Mouse (Mus musculus): ENCODE measurements around the gene Ank.
"Not testable (repeated sequence)": the region's sequence is repeated elsewhere in the genome, so short reads cannot be mapped to it uniquely, and the experiment has no call there.

Gene Ank

DNA sequence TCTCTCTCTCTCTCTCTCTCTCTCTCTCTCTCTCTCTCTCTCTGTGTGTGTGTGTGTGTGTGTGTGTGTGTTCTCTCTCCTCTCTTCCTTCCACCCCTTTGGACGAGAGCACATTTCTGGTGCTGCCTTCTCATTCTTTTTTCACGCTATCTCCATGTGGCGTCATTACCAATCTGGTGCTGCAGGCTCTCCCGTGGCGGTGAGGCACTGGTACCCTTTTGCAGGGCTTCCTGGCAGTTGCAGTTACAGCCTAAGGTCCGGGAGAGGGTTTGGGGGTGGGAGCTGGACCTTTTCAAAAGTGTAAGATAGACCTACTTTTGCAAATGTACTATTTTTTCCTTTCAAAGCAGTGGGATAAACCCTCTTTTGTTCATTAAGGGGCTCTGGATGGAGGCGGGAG, 1.2 kb downstream of the Ank start:
- DNase-seq, result peak; percentile 75

GRCm38 (mm10) chr15:27468822-27469488, 2.5 kb downstream of the Ank start:
- no peak for DNase-seq

- not testable (repeated sequence) for DNase-seq
Measured at GRCm38 (mm10) chr15:27470346-27470745, 3.9 kb downstream of the Ank start.

- no peak for DNase-seq
Measured at GRCm38 (mm10) chr15:27472315-27472714, 5.8 kb downstream of the Ank start.

DNA sequence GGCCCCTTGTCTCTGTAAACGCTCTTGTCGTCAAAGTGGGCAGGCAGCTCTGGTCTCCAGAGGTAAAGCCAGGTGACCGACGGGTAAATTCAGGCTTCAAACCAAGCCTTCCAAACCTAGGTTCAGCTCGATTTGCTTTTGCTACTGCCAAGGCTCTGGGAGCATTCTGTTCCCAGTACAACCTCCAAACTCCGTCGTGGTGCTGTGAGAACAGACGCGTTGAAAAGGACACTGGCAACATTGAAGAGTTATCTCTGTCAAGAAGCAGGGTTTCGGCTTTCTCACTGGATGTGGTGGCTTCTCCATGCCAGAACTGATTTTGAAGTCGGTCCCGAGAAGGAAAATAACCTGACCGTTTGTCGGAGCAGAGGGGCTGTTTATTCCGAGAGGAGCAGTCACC, 9.5 kb downstream of the Ank start:
- DNase-seq, result no peak

DNA sequence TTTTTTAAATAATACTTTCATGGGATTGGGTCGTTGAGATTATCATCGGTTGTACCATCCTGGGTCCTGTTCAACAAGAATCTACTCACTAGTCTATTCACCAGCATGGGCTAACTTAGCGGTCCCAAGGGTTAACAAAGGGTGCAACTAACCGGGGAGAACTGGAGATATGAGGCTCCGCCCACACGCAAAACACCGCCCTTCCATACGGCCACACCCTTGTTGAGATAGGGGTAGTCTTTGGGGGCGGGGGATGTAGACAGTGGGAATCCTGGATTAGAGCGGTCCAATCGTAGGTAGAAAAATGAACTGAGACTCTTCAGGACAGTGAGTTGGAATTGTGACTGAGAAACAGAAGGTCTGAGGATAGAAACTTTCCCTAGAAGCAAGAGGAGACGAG, 10.2 kb downstream of the Ank start:
- DNase-seq, result no peak

DNA sequence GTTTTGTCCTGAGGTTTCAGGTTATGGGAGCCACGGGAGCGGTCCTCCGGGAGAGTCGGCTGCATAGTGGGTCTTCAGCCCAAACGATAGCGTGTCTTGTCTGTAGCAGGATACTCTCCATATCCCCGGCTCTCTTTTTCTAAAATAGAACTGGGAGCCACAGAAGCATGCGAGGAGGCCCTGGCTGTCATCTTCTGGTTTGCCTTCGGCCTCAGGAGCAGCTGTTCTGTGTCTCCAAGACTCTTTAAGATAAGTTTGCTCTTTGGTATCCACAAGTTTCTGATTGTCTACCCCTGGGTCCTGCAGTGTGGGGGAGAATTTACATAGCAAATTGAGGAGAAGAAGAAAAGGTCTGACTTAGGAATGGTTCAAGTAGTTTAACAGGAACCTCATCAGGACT, 10.7 kb downstream of the Ank start:
- DNase-seq, result peak; percentile 7

GRCm38 (mm10) chr15:27477630-27478029, 11.2 kb downstream of the Ank start:
- peak; percentile 20 for DNase-seq

DNA sequence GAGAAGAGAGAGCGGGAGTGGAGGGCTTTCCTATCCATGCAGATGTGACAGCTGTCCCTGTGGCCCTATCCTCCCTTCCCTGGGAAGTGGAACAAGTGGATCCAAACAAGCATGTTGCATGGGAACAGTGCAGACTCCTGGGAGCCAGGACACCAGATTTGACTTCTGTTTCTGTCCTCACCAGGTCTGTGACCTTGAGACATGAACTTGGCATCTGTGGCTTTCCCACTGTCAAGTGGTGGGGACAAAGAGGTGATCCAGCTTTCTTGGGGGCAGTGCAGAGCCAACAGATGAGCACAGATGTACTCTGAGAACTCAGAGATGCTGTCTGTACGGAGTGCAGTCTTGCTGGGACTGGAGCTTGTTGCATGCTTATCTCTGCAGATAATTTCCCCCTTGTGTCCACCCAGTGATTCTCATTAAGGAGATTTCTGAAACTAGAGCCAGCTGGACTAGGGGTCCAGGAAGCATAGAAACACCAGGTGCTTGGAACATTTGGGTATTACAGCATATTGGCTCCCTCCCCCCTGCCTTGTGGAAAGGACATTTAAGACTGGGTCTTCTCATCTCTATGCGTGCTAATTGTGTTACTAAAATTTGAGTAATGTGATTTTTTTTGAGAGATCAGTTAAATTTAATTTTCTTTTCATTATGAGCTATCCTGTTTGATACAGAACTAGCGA, 14.0 kb downstream of the Ank start:
- DNase-seq, result peak; percentile 41

DNA sequence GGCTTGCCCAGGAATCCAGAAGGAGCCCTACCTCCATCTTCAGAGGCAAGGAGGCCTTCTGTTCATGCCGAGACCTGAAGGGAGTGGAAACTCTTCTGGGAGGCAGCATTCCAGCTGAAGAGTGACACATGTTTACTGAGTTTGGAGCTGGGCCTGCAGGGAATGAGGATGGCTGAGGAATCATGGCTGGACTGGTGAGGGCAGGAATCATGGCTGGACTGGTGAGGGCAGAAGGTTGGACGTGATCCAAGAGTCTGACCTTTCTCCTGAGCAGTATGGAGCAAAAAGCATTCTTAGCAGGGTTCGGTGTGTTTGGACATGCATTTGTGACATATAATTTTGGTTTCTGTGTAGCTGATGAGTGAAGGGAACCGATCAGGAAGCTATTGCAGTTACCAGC, 15.5 kb downstream of the Ank start:
- DNase-seq, result no peak

DNA sequence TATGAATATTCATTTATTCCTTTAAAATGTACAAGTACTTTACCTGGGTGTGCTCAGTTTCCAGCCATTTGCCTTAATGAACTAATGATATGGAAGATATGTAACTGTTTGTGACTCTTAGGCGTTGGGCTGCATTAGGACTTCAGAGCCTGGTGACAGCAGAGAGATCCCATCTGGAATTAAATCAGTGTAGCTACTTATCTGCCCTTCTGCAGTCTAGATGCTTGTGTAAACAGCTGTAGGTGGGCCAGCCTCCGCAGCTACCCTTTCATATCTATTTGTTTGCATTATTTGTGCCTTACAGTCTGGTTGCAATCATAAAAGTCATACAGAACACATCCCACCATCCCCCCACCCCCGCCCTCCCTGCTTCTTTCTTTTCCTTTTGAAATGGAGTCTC, 16.7 kb downstream of the Ank start:
- DNase-seq, result no peak

DNA sequence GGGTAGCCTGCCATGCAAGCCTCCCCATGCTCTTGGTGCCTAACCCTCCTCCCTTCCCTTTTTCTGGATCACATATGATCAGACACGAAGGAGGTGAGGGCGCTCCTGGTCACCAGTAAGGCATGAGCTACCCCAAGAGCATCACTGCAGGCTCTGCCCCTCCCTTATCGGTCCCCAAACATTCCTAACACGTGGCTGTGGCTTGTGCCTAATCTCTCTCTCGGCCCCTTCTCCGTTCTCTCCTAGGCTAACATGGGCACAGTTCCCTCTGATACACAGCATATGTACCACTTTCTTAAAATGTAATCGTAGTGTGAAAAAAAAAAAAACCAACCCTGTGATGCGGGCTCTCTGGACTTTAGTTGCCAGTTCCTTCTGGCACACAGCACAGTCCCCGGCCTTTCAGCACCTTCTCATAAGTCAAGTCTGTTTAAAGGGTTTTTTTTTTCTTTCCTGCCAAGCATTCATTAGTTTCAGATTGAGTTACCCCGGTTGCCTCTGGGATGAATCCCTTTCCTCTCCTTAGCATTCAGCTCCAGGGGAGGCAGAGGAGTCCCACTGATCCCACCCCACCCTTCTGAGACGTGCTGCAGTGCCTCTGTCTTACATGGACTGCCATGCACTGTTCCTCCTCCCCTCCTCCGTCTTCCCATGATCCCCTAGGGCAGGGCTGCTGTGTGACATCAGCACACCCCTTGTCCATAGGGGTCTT, 19.2 kb downstream of the Ank start:
- DNase-seq, result no peak

- no peak for DNase-seq
Measured at GRCm38 (mm10) chr15:27486279-27486618, 19.8 kb downstream of the Ank start.

- DNase-seq, result no peak
Measured at GRCm38 (mm10) chr15:27487059-27487458, 20.6 kb downstream of the Ank start.

DNA sequence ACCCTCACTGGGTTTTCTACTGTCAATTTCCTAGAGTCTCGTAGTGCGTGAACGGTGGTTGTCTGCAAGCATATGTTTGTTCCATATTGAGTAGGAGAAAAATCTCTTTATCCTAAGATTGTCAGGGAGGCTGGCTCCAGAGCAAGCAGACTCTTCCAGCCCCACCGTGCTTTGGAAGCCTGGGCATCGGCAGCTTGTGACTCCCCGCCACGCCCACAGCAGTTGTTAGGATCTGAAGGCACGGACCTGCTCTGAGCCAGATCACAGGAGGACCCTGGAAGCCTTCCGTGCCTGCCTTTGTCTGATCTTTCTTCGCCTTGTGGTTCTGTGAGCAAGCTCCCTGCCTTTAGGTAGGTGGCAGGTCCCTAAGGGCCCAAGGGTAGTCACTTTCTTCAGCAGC, 21.6 kb downstream of the Ank start:
- peak; percentile 90 for DNase-seq

GRCm38 (mm10) chr15:27490676-27491075, 24.2 kb downstream of the Ank start:
- DNase-seq, result no peak

DNA sequence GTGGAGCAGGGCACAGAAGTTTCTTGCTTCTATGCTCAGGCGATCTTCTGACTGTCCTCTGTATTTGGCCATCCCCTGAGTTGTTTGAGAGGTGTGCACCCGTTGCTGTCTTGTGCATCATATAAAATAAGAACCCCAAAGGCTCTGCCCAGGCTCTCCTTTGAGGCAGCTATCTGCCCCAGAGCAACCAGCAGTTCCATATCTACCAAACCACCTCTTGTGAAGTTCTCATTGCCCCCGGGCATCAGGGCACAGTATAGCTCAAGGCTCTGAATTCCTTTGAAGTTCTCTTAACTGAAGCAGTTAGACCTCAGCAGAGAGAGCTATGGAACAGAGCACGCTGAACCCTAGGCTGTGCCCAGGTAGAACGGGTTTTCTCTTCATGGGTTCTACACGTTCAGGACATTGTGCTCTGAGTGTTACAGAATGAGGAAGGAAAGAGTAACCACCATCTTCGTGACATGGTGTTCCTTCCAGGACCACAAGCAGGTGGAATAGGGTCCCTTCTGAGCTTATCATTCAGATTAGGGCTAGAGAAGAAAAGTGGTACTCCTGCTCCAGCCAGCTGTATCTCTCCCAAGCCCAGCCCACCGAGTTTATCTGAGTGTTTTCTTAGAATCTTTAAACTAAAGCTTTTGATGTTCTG, 25.1 kb downstream of the Ank start:
- no peak for DNase-seq

- DNase-seq, result no peak
Measured at GRCm38 (mm10) chr15:27492156-27492555, 25.7 kb downstream of the Ank start.

GRCm38 (mm10) chr15:27492734-27493133, 26.3 kb downstream of the Ank start:
- DNase-seq, result no peak

- DNase-seq, result no peak
Measured at GRCm38 (mm10) chr15:27493516-27493915, 27.0 kb downstream of the Ank start.

GRCm38 (mm10) chr15:27495981-27496401, 29.5 kb downstream of the Ank start:
- peak; percentile 65 for DNase-seq

DNA sequence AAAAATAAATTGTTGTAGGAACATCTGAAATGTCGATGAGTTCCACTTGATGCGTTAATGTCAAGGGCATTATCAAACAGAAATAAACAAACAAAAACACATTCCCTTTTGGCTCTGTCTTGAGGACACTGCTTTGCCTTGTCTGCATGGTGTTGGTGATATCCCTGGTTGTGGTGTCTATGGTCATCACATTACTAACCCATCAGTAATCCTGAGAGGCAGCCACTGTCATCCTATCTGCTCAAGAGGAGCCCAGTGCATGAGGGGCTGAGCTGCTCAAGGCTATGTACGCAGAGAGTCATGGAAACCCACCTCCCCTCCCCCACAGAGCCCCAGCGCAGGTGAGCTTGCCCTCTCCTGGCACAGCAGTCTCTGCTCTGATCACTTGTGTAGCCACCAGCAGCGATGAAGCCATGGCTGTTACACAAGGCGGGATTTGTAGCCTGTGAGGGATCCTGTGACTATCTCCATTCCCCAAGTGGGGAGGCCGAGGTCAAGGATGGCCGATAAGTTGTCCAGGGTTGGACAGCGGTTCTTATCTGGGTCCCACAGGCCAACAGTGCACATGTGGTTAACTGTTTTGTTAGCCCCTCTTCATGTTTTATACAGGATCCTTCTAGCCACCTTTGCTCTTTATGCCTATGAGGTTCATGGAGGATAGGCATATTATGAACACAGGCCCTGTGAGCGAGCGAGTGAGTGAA, 30.3 kb downstream of the Ank start:
- no peak for DNase-seq
